Mouse (Mus musculus): ENCODE results near the gene Atg4a. TPM values are rescaled to one million over a fixed set of nuclear protein-coding genes. Genes with fewer than 3 reads are reported as not detected.

Gene Atg4a
- polyA plus RNA-seq (2012; rRNA removed) = 7.8 and 11.2 TPM in 2 replicates
- polyA plus RNA-seq (2014; fragmentation: Nextera tagmentation; extraction: Ambion mirVana) = 27.9 and 30.6 TPM in 2 replicates

DNA sequence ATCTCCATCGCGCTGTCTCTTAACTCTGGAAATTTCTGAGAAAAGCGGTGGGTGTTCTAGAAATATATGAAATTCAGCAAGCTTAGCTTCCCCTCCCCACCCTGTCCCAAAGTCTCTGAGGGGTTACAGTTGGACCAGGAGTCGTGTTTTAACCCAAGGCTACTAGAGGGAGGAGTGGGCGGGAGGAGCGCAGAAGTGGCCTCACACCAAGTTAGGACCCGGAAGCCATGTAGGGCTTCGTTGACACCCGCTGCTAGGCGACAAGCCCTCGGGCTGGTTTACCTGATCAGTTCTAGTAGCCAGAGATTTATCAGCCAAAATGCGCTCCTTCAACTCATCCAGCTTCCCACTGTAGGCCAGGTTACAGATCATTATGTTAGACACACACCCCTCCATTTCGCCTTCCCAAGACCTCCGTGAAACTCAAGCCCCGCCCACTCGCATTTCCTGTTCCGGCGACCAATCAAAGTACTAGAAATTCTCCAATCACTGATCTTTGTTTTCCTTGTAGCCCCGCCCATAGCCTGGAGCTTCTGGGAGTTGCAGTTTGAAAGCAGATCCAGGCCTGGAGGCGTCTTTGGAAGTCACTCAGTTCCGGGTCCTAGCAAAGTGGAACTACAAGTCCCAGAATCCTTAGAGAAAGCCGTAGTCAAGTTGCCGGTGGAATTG is at the start of gene Atg4a, which contains the start of gene Psmd10:
Atg4a (plus strand) TSS at position 636 of the 669 bp plus-strand sequence.
Psmd10 (minus strand) TSS at position 457 of the 669 bp plus-strand sequence.
- TF ChIP-seq EP300 (IDR thresholded peaks at IDR 0.05; ENCODE audit: low read depth) (no peak), CTCF (IDR thresholded peaks at IDR 0.05; ENCODE audit: low read depth) (no peak)
- 15% methylated on average over 23 of the region's 23 CpGs for WGBS (ENCODE audit: insufficient replicate concordance)
- H3K36me3 ChIP-seq (replicated peaks; ENCODE audit: control insufficient read depth, insufficient read depth, low read depth) = no peaks in the 10 kb centered on the region
- H3K9ac ChIP-seq (replicated peaks) = peak within 1 kb of the TSS; percentile 72
- no peaks in the 10 kb centered on the region for H3K27me3 ChIP-seq (ENCODE audit: control insufficient read depth, insufficient read depth, low read length)
- H3K4me3 ChIP-seq (ENCODE audit: insufficient read depth in 1 of 2, low read depth in 2 of 2, low read length in 2 of 2) = peak within 1 kb of the TSS; percentile 66 to 100
- no peaks in the 10 kb centered on the region for H3K9me3 ChIP-seq (ENCODE audit: control insufficient read depth, low read length)
- peaks cover 0 to 8% of the 10 kb centered on the region in 2 experiments; a peak in 2 of 4 replicates for H3K4me1 ChIP-seq (replicated peaks; ENCODE audit: control insufficient read depth in 2 of 2, insufficient read depth in 2 of 2, low read length in 1 of 2)
- peak; percentile 91 for ATAC-seq (ENCODE audit: insufficient read depth)
- peak; percentile 92 to 93 (median 92) for DNase-seq (ENCODE audit: low read depth in 3 of 3, low spot score in 3 of 3)
- H3K4me2 ChIP-seq (ENCODE audit: low read depth) = peak within 1 kb of the TSS; percentile 72
- peak within 1 kb of the TSS; percentile 67 for H3K27ac ChIP-seq

DNA sequence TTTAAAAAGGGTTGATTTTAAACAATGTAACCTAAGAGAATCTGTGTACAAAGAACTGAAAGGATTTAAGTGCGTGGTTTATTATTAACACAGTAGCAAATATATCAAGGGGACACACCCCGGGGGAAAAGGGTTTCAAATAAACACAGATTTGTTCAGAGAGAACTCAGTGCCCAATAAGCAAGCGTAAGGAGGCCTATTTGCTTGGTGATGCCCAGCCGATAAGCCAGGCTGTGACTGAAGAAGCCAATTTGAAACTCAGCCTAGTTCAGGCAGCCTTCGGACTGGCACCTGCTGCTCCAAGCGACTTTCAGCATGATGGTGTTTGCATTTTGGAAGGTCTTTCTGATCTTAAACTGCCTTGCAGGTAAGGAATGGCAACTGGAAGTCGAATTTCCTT is 49.3 kb upstream of the Atg4a start, which contains the start of gene Vsig1:
Vsig1 (plus strand) TSS at position 249 of the 400 bp plus-strand sequence.
- no peak for ATAC-seq (ENCODE audit: insufficient read depth)
- H3K4me1 ChIP-seq (replicated peaks; ENCODE audit: control insufficient read depth in 2 of 2, insufficient read depth in 2 of 2, low read length in 1 of 2) = no peaks in the 10 kb centered on the region
- no peaks in the 10 kb centered on the region for H3K27me3 ChIP-seq (ENCODE audit: control insufficient read depth, insufficient read depth, low read length)
- H3K9me3 ChIP-seq (ENCODE audit: control insufficient read depth, low read length) = no peaks in the 10 kb centered on the region
- 51% methylated on average over 7 of the region's 7 CpGs for WGBS (ENCODE audit: insufficient replicate concordance)
- no peak for TF ChIP-seq CTCF (IDR thresholded peaks at IDR 0.05; ENCODE audit: low read depth)
- TF ChIP-seq EP300 (IDR thresholded peaks at IDR 0.05; ENCODE audit: low read depth) = no peak
- H3K27ac ChIP-seq = no peak within 1 kb of the TSS
- no peak within 1 kb of the TSS for H3K4me3 ChIP-seq (ENCODE audit: insufficient read depth in 1 of 2, low read depth in 2 of 2, low read length in 2 of 2)
- no peak within 1 kb of the TSS for H3K4me2 ChIP-seq (ENCODE audit: low read depth)
- no peak within 1 kb of the TSS for H3K9ac ChIP-seq (replicated peaks)
- DNase-seq (ENCODE audit: low read depth in 3 of 3, low spot score in 3 of 3) = no peak
- no peaks in the 10 kb centered on the region for H3K36me3 ChIP-seq (replicated peaks; ENCODE audit: control insufficient read depth, insufficient read depth, low read depth)

GRCm38 (mm10) chrX:140921321-140921720 is 35.4 kb upstream of the Atg4a start:
- no peaks in the 10 kb centered on the region for H3K4me1 ChIP-seq (replicated peaks; ENCODE audit: control insufficient read depth in 2 of 2, insufficient read depth in 2 of 2, low read length in 1 of 2)
- no peak overlapping the region for H3K4me2 ChIP-seq (ENCODE audit: low read depth)
- ATAC-seq (ENCODE audit: insufficient read depth) (no peak), DNase-seq (ENCODE audit: low read depth in 3 of 3, low spot score in 3 of 3) (no peak)
- no peaks in the 10 kb centered on the region for H3K9me3 ChIP-seq (ENCODE audit: control insufficient read depth, low read length)
- H3K9ac ChIP-seq (replicated peaks) = no peak overlapping the region
- no peak for TF ChIP-seq CTCF (IDR thresholded peaks at IDR 0.05; ENCODE audit: low read depth)
- no peak for TF ChIP-seq EP300 (IDR thresholded peaks at IDR 0.05; ENCODE audit: low read depth)
- H3K27me3 ChIP-seq (ENCODE audit: control insufficient read depth, insufficient read depth, low read length) = no peaks in the 10 kb centered on the region
- no peak overlapping the region for H3K4me3 ChIP-seq (ENCODE audit: insufficient read depth in 1 of 2, low read depth in 2 of 2, low read length in 2 of 2)
- WGBS (ENCODE audit: insufficient replicate concordance) = 58% methylated on average over 6 of the region's 6 CpGs
- H3K36me3 ChIP-seq (replicated peaks; ENCODE audit: control insufficient read depth, insufficient read depth, low read depth) = no peaks in the 10 kb centered on the region
- no peak overlapping the region for H3K27ac ChIP-seq

GRCm38 (mm10) chrX:140932066-140932465 is 24.6 kb upstream of the Atg4a start:
- Histone ChIP-seq H3K27me3 (ENCODE audit: control insufficient read depth, insufficient read depth, low read length) (no peaks in the 10 kb centered on the region), H3K4me2 (ENCODE audit: low read depth) (no peak overlapping the region), H3K27ac (no peak overlapping the region), H3K36me3 (replicated peaks; ENCODE audit: control insufficient read depth, insufficient read depth, low read depth) (no peaks in the 10 kb centered on the region), H3K9me3 (ENCODE audit: control insufficient read depth, low read length) (no peaks in the 10 kb centered on the region), H3K9ac (replicated peaks) (no peak overlapping the region), H3K4me1 (replicated peaks; ENCODE audit: control insufficient read depth in 2 of 2, insufficient read depth in 2 of 2, low read length in 1 of 2) (no peaks in the 10 kb centered on the region), H3K4me3 (ENCODE audit: insufficient read depth in 1 of 2, low read depth in 2 of 2, low read length in 2 of 2) (no peak overlapping the region)
- ATAC-seq (ENCODE audit: insufficient read depth) (no peak), DNase-seq (ENCODE audit: low read depth in 3 of 3, low spot score in 3 of 3) (no peak)
- TF ChIP-seq EP300 (IDR thresholded peaks at IDR 0.05; ENCODE audit: low read depth) (no peak), CTCF (IDR thresholded peaks at IDR 0.05; ENCODE audit: low read depth) (no peak)
- 51% methylated on average over 3 of the region's 3 CpGs for WGBS (ENCODE audit: insufficient replicate concordance)

- 27% methylated on average over 3 of the region's 3 CpGs for WGBS (ENCODE audit: insufficient replicate concordance)
- no peaks in the 10 kb centered on the region for H3K9me3 ChIP-seq (ENCODE audit: control insufficient read depth, low read length)
- no peak overlapping the region for H3K4me3 ChIP-seq (ENCODE audit: insufficient read depth in 1 of 2, low read depth in 2 of 2, low read length in 2 of 2)
- H3K36me3 ChIP-seq (replicated peaks; ENCODE audit: control insufficient read depth, insufficient read depth, low read depth) = no peaks in the 10 kb centered on the region
- TF ChIP-seq EP300 (IDR thresholded peaks at IDR 0.05; ENCODE audit: low read depth) = no peak
- no peak for TF ChIP-seq CTCF (IDR thresholded peaks at IDR 0.05; ENCODE audit: low read depth)
- H3K9ac ChIP-seq (replicated peaks) = no peak overlapping the region
- no peak overlapping the region for H3K4me2 ChIP-seq (ENCODE audit: low read depth)
- DNase-seq (ENCODE audit: low read depth in 3 of 3, low spot score in 3 of 3) (no peak), ATAC-seq (ENCODE audit: insufficient read depth) (no peak)
- H3K4me1 ChIP-seq (replicated peaks; ENCODE audit: control insufficient read depth in 2 of 2, insufficient read depth in 2 of 2, low read length in 1 of 2) = no peaks in the 10 kb centered on the region
- no peaks in the 10 kb centered on the region for H3K27me3 ChIP-seq (ENCODE audit: control insufficient read depth, insufficient read depth, low read length)
- no peak overlapping the region for H3K27ac ChIP-seq
Measured at GRCm38 (mm10) chrX:140933263-140933662, 23.4 kb upstream of the Atg4a start.
